Mouse (Mus musculus) CH12.LX (cell line): Measurements from ENCODE around the gene Acsl1. TPM values are rescaled to one million over a fixed set of nuclear protein-coding genes. Genes with fewer than 3 reads are reported as not detected.

Experiments
- DNase-seq: peaks from one replicate; pipeline ENCODE4 v3.0.0-alpha.2; 2013; ENCODE audit errors: extremely low read depth
- H3K27ac ChIP-seq: 2 replicates; pipeline ENCODE4 v1.5.1; 2012; ENCODE audit warnings: low read depth, mild to moderate bottlenecking, control low read depth, moderate library complexity; ENCODE audit not compliant: insufficient read depth
- H3K27me3 ChIP-seq: replicated peaks from 2 replicates; pipeline ENCODE3; 2012; ENCODE audit warnings: inconsistent platforms
- H3K36me3 ChIP-seq, 2 experiments: replicated peaks in 1 of 2; 2 replicates each; pipeline versions ENCODE3 to v1.6.1; 2012; ENCODE audit warnings: inconsistent platforms in 1 of 2, low read length in 1 of 2, mild to moderate bottlenecking in 1 of 2, mixed read lengths in 1 of 2, moderate library complexity in 1 of 2; ENCODE audit not compliant: control insufficient read depth in 1 of 2, insufficient read depth in 1 of 2
- H3K4me1 ChIP-seq, 2 experiments: 2 replicates each; pipeline ENCODE4 v1.6.1; 2012; ENCODE audit warnings: inconsistent platforms in 1 of 2, moderate library complexity in 1 of 2; ENCODE audit not compliant: insufficient read depth in 2 of 2, control insufficient read depth in 1 of 2
- H3K4me2 ChIP-seq: 2 replicates; pipeline ENCODE4 v1.6.1; 2012; ENCODE audit warnings: low read depth, mild to moderate bottlenecking, control low read depth; ENCODE audit not compliant: poor library complexity, insufficient read depth, severe bottlenecking
- H3K4me3 ChIP-seq, 3 experiments: fragments of 150-350 bp in 1 of 3; sonication (generic) in 1 of 3; replicated peaks in 1 of 3; 2 replicates each; pipeline versions ENCODE3 to v1.5.1; 2011 to 2012; ENCODE audit warnings: low read depth in 2 of 3, low read length in 2 of 3, mild to moderate bottlenecking in 2 of 3, moderate library complexity in 2 of 3, control low read depth in 1 of 3, improper control_type of control experiment in 1 of 3, inconsistent platforms in 1 of 3, mixed read lengths in 1 of 3; ENCODE audit not compliant: poor library complexity in 1 of 3
- H3K79me2 ChIP-seq: replicated peaks from 2 replicates; pipeline ENCODE4 v1.6.1; 2012; ENCODE audit warnings: mild to moderate bottlenecking, moderate library complexity; ENCODE audit not compliant: control insufficient read depth, poor library complexity, insufficient read depth, severe bottlenecking; ENCODE audit errors: extremely low read depth
- H3K9ac ChIP-seq: 2 replicates; pipeline ENCODE4 v1.6.1; 2012; ENCODE audit warnings: low read depth, mild to moderate bottlenecking, control low read depth, moderate library complexity; ENCODE audit not compliant: insufficient read depth
- H3K9me3 ChIP-seq: replicated peaks from 2 replicates; pipeline ENCODE3; 2012; ENCODE audit warnings: low read length, inconsistent platforms, mixed read lengths
- CHD1 ChIP-seq: IDR thresholded peaks from 2 replicates; pipeline ENCODE4 v1.6.1; 2012; ENCODE audit warnings: low read depth, low read length, improper control_type of control experiment, inconsistent platforms
- CHD2 ChIP-seq: IDR thresholded peaks from 2 replicates; pipeline ENCODE4 v1.6.1; 2011; ENCODE audit warnings: low read length, improper control_type of control experiment
- CTCF ChIP-seq, 2 experiments: IDR thresholded peaks in 1 of 2; conservative IDR thresholded peaks in 1 of 2; 2 replicates each; pipeline ENCODE4 v1.5.1; 2011 to 2012; ENCODE audit warnings: low read depth in 2 of 2, low read length in 2 of 2, improper control_type of control experiment in 1 of 2, inconsistent platforms in 1 of 2, mild to moderate bottlenecking in 1 of 2, moderate library complexity in 1 of 2
- EP300 ChIP-seq: IDR thresholded peaks from 2 replicates; pipeline ENCODE4 v1.6.1; 2011; ENCODE audit warnings: low read length, improper control_type of control experiment
- ETS1 ChIP-seq: conservative IDR thresholded peaks from 2 replicates; pipeline ENCODE4 v1.6.1; 2012; ENCODE audit warnings: low read depth, mild to moderate bottlenecking, inconsistent platforms, low read length, improper control_type of control experiment, moderate library complexity
- JUND ChIP-seq: conservative IDR thresholded peaks from 2 replicates; pipeline ENCODE4 v1.6.1; 2011; ENCODE audit warnings: low read depth, low read length, improper control_type of control experiment
- MAFK ChIP-seq: IDR thresholded peaks from 2 replicates; pipeline ENCODE4 v1.6.1; 2011; ENCODE audit warnings: low read length, improper control_type of control experiment; ENCODE audit not compliant: insufficient replicate concordance
- NELFE ChIP-seq: IDR thresholded peaks from 2 replicates; pipeline ENCODE4 v1.6.1; 2011; ENCODE audit warnings: low read depth, low read length, improper control_type of control experiment
- NRF1 ChIP-seq: IDR thresholded peaks from 2 replicates; pipeline ENCODE4 v1.6.1; 2014; ENCODE audit warnings: low read depth, mild to moderate bottlenecking, inconsistent platforms, low read length, improper control_type of control experiment, moderate library complexity
- PAX5 ChIP-seq: IDR thresholded peaks from 2 replicates; pipeline ENCODE4 v1.6.1; 2012; ENCODE audit warnings: low read length, inconsistent platforms, mixed read lengths
- POLR2A ChIP-seq: IDR thresholded peaks from 2 replicates; pipeline ENCODE4 v1.6.1; 2011; ENCODE audit warnings: low read depth, mild to moderate bottlenecking, improper control_type of control experiment, low read length
- POLR2AphosphoS2 ChIP-seq: IDR thresholded peaks from 2 replicates; pipeline ENCODE4 v1.6.1; 2011; ENCODE audit warnings: low read depth, low read length, improper control_type of control experiment
- RAD21 ChIP-seq: IDR thresholded peaks from 2 replicates; pipeline ENCODE4 v1.6.1; 2011; ENCODE audit warnings: low read depth, mild to moderate bottlenecking, low read length, improper control_type of control experiment, moderate library complexity
- RCOR1 ChIP-seq: conservative IDR thresholded peaks from 2 replicates; pipeline ENCODE4 v1.6.1; 2012; ENCODE audit warnings: low read depth, mild to moderate bottlenecking, inconsistent platforms, low read length, improper control_type of control experiment
- SIN3A ChIP-seq: IDR thresholded peaks from 2 replicates; pipeline ENCODE4 v1.6.1; 2012; ENCODE audit warnings: low read length, improper control_type of control experiment, inconsistent platforms
- SMC3 ChIP-seq: IDR thresholded peaks from 2 replicates; pipeline ENCODE4 v1.6.1; 2011; ENCODE audit warnings: low read depth, low read length, improper control_type of control experiment
- TCF12 ChIP-seq: IDR thresholded peaks from 2 replicates; pipeline ENCODE4 v1.6.1; 2014; ENCODE audit warnings: low read depth, mild to moderate bottlenecking, inconsistent platforms, low read length, improper control_type of control experiment
- UBTF ChIP-seq: IDR thresholded peaks from 2 replicates; pipeline ENCODE4 v1.6.1; 2012; ENCODE audit warnings: low read depth, mild to moderate bottlenecking, inconsistent platforms, low read length, improper control_type of control experiment, moderate library complexity
- USF1 ChIP-seq: IDR thresholded peaks from 2 replicates; pipeline ENCODE4 v1.6.1; 2014; ENCODE audit warnings: low read depth, mild to moderate bottlenecking, inconsistent platforms, low read length, improper control_type of control experiment
- ZKSCAN1 ChIP-seq: IDR thresholded peaks from 2 replicates; pipeline ENCODE4 v1.6.1; 2012; ENCODE audit warnings: low read depth, inconsistent platforms, low read length, improper control_type of control experiment, borderline replicate concordance
- ZNF384 ChIP-seq: IDR thresholded peaks from 2 replicates; pipeline ENCODE4 v1.6.1; 2012; ENCODE audit warnings: low read depth, low read length, improper control_type of control experiment, inconsistent platforms
- dilution Hi-C: fragments of 300-500 bp; cut with MboI; formaldehyde crosslinking; loops from 2 replicates; pipeline ENCODE4 v1.14.3; 2020; ENCODE audit warnings: low sequenced_read_pairs; ENCODE audit not compliant: extremely low pct_unique_long_range_greater_than_20kb, extremely low pct_ligation_motif_present
- in situ Hi-C: fragments of 300-500 bp; cut with MboI; formaldehyde crosslinking; loops from 3 replicates; pipeline ENCODE4 v1.14.3; 2019; ENCODE audit warnings: low sequenced_read_pairs, low pct_ligation_motif_present, low pct_unique_long_range_greater_than_20kb, mixed read lengths
- polyA plus RNA-seq: library from polyadenylated mRNA; unstranded; fragments of >175 nt; gene quantifications from 2 replicates; pipeline ENCODE4 v1.2.1, GENCODE M21; 2012; ENCODE audit warnings: low read depth; ENCODE audit not compliant: insufficient read length
- total RNA-seq, 2 experiments: library from RNA; depleted of rRNA; stranded (reverse); fragments of 300-350 nt in 1 of 2; fragments of >200 nt in 1 of 2; gene quantifications; 2 replicates each; pipeline ENCODE4 v1.2.3; 2012 to 2014

The Acsl1 gene
- total and polyA plus RNA-seq, 3 experiments = 8.7 to 27.9 (median 19.5) TPM

DNA sequence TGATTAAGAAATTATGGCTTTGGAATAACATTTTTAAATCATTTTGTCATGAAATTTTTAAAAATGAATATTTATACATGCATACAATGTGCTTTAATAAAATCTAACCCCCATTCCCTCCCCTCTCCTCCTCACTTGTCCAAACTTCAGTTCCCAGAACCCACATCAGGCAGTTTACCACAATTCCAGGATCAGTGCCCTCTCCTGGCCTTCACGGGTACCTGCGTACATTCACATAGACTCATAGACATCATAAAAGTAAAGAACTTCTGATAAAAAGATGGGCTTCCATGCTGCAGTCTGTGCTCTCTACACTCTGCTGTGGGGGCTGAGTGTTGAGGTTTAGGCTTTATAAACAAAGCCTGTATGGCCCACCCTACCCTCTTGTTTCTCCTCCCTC is 98.1 kb downstream of the Acsl1 start:
- Histone ChIP-seq H3K9ac (no peak overlapping the region), H3K79me2 (no peaks in the 10 kb centered on the region), H3K9me3 (no peaks in the 10 kb centered on the region), H3K4me2 (no peak overlapping the region), H3K36me3 (peaks cover 18 to 60% of the 10 kb centered on the region in 2 experiments), H3K27me3 (no peaks in the 10 kb centered on the region), H3K4me3 (no peak overlapping the region), H3K4me1 (peaks cover 0 to 20% of the 10 kb centered on the region in 2 experiments; a peak in 2 of 4 replicates), H3K27ac (no peak overlapping the region)
- DNase-seq = no peak
- dilution Hi-C loops (no loop called here), in situ Hi-C loops (loop anchor here (25.0 kb wide), 1 partner anchor 818 kb away; no protein-coding TSS in a partner anchor)
- TF ChIP-seq MAFK (no peak), SIN3A (no peak), TCF12 (no peak), RAD21 (no peak; the same call in 1 of the 2 replicates), CTCF (conservative IDR thresholded peaks at IDR 0.05 in 1 of 2, IDR thresholded peaks at IDR 0.05 in 1 of 2; ENCODE audit: low read depth in 2 of 2, low read length in 2 of 2) (peak in 1 of 2 experiments; percentile 44; a peak in 2 of 4 replicates), POLR2AphosphoS2 (no peak), SMC3 (peak; percentile 28), ZNF384 (no peak), CHD1 (no peak), NELFE (no peak)

- H3K4me3 ChIP-seq = no peak overlapping the region
- peaks cover 26 to 64% of the 10 kb centered on the region in 2 experiments for H3K36me3 ChIP-seq
- no peaks in the 10 kb centered on the region for H3K27me3 ChIP-seq
- no peak overlapping the region for H3K4me2 ChIP-seq
- no peak overlapping the region for H3K9ac ChIP-seq
- dilution Hi-C loops (no loop called here), in situ Hi-C loops (loop anchor here (25.0 kb wide), 1 partner anchor 817 kb away; no protein-coding TSS in a partner anchor)
- no peaks in the 10 kb centered on the region for H3K79me2 ChIP-seq
- H3K27ac ChIP-seq = no peak overlapping the region
- TF ChIP-seq ETS1 (no peak), NRF1 (no peak), USF1 (no peak), MAFK (no peak), CHD1 (no peak), SMC3 (no peak), TCF12 (no peak), UBTF (no peak), POLR2A (no peak), SIN3A (no peak), PAX5 (no peak), ZKSCAN1 (no peak), NELFE (no peak), EP300 (no peak), POLR2AphosphoS2 (no peak), RCOR1 (no peak), CHD2 (no peak), JUND (no peak)
- peaks cover 0 to 24% of the 10 kb centered on the region in 2 experiments; a peak in 2 of 4 replicates for H3K4me1 ChIP-seq
- no peaks in the 10 kb centered on the region for H3K9me3 ChIP-seq
- no peak for DNase-seq
Measured at GRCm38 (mm10) chr8:46569659-46570441, 99.0 kb downstream of the Acsl1 start.
